Mouse (Mus musculus) adrenal gland (tissue): Measurements from ENCODE around the gene Efcab5.

Experiments used
- intact Hi-C: fragments of 180-260 bp; cut with DNase I; formaldehyde crosslinking; loops from one replicate; pipeline ENCODE4 v1.15.1; 2025
- long read RNA-seq, 2 experiments: library from polyadenylated mRNA; unstranded; transcript quantifications; one replicate each; pipeline ENCODE4 v2.0.0; 2020; ENCODE audit warnings: borderline replicate concordance in 1 of 2; ENCODE audit not compliant: insufficient replicate concordance in 1 of 2

Efcab5 gene
- long read RNA-seq, experiment 1, result 0 reads
- long read RNA-seq, experiment 2, result 0 reads

DNA sequence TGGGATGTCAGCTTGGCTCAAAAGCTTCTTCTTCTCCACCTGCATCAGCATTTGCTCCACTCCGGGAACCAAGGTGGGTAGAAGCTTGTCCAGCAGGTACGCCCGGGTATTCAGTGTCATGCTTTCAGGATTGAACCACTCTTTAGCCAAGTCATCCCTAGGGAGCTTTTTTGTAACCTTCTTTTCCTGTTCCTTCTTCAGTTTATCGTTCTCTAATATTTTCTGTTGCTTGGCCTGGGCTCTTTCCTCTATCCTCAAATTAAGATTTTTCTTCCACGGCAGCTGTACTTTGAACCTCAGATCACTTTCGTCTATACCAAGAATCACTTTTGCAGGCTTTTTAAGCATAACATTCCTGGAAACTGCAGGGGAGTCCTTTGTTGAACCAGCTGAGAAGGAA is at the start of gene Efcab5:
TSS of gene Efcab5 (minus strand) at position 101 of the 400 bp plus-strand sequence.
- intact Hi-C loops, result no loop called here

DNA sequence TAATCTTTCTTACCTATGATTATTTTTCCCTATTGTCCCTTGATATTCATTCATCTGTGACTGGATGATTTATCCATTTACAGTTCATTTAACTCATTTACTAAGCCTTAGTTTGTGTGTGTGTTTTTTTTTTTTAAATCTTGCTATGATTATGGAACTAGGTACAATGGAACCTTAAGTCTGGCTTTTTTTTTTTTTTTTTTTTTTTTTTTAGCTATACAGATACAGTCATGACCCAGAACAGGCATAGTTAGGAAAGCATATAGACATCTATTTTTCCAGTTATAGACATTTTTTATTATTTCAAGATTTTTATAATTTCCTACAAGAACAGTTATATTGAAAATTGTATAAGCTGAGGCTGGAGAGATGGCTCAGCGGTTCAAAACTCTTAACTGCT is 46.5 kb upstream of the Efcab5 start:
- intact Hi-C loops, result no loop called here

GRCm38 (mm10) chr11:77231514-77231913 is 42.7 kb upstream of the Efcab5 start:
- intact Hi-C loops, result no loop called here

- intact Hi-C loops, result no loop called here
Measured at GRCm38 (mm10) chr11:77230765-77231164, 42.0 kb upstream of the Efcab5 start.

GRCm38 (mm10) chr11:77216761-77217130 is 28.0 kb upstream of the Efcab5 start:
- intact Hi-C loops, result loop anchor here (5.0 to 10.0 kb wide), 2 partner anchors 112 to 231 kb away; no protein-coding TSS in a partner anchor

DNA sequence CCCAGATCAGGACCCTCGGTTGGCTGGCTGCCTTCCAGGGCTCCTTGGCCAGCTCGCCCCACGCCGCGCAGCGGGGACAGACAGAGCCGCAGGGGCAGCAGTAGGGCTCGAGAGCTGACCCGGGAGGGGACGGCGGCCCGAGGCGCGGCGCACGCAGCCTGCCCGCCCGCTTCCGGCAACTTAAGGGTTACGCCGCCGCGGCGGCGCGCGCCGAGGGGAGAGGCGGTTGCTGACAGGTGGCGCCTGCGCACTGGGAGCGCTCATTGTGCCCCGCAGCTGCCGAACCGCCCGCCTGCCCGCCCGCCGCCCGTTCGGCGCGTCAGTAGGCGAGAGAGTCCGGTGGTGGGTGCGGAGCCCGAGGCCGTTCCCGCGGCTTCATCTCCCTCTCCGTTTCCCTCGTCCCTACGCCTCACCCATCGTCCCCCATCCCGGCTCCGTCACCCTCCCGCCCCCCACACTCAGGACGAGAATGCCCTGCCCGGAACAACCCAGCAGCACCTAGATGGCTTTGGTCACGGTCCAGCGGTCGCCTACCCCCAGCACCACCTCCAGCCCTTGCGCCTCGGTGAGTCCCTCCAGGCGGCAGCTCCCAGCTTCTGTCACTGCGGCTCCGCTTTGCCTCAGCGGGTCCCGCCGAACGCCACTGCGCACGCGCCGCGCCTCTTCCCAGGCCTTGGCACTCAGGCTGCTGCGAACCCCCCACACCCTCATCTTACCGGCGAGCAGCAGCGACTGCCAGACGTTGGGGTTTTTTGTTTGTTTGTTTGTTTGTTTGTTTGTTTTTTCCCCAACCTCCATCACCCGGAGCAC is 27.4 kb upstream of the Efcab5 start, which contains the start of gene Ssh2:
TSS of gene Ssh2 (plus strand) at position 337 of the 810 bp plus-strand sequence.
- intact Hi-C loops, result loop anchor here (2.0 to 10.0 kb wide), 3 partner anchors 91 to 231 kb away; no protein-coding TSS in a partner anchor

GRCm38 (mm10) chr11:77215483-77215882 is 26.7 kb upstream of the Efcab5 start:
- intact Hi-C loops, result loop anchor here (2.0 to 10.0 kb wide), 3 partner anchors 91 to 232 kb away; no protein-coding TSS in a partner anchor

DNA sequence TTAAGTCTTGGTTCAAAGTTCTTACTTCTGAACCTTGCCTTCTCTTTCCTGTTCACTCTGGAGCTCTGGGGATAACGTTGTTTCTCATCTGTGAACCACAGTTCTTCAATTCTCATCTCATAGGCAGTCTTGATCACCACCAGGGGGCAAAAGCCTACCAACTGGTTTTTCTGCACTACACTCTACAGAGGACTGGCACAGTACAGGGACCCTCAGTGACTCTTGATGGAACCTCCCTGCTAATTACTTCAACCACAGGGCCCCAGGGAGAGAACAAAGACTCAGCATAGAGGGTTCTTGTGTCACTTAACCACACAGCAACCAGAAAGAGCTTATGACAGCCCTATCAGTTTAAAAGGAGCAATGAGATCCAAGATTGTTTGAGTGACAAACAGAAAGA is 26.0 kb upstream of the Efcab5 start:
- intact Hi-C loops, result loop anchor here (2.0 to 10.0 kb wide), 3 partner anchors 92 to 233 kb away; no protein-coding TSS in a partner anchor

GRCm38 (mm10) chr11:77214142-77214692 is 25.4 kb upstream of the Efcab5 start:
- intact Hi-C loops, result loop anchor here (2.0 to 10.0 kb wide), 2 partner anchors 93 to 109 kb away; no protein-coding TSS in a partner anchor

GRCm38 (mm10) chr11:77200703-77201102 is 11.9 kb upstream of the Efcab5 start:
- intact Hi-C loops, result loop anchor here (10.0 kb wide), 1 partner anchor 76 kb away; no protein-coding TSS in a partner anchor

DNA sequence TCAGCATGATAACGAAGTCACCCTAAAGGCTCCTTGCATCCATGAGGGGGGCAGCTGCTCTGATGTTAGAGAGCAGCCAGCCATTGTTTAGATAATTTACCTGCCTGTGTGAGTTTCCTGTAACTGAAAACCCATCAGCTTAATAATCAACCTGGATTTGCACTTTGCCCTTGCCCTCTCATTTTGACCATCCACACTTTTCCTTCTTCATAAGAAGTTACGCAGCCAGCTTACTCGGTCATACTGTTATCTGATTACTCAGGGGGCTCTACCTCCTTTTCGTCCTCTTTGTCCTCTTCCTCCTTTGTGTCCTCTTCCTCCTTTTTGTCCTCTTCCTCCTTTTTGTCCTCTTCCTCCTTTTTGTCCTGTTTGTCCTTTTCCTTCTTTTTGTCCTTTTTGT is 10.9 kb upstream of the Efcab5 start:
- intact Hi-C loops, result loop anchor here (10.0 kb wide), 1 partner anchor 75 kb away; no protein-coding TSS in a partner anchor

DNA sequence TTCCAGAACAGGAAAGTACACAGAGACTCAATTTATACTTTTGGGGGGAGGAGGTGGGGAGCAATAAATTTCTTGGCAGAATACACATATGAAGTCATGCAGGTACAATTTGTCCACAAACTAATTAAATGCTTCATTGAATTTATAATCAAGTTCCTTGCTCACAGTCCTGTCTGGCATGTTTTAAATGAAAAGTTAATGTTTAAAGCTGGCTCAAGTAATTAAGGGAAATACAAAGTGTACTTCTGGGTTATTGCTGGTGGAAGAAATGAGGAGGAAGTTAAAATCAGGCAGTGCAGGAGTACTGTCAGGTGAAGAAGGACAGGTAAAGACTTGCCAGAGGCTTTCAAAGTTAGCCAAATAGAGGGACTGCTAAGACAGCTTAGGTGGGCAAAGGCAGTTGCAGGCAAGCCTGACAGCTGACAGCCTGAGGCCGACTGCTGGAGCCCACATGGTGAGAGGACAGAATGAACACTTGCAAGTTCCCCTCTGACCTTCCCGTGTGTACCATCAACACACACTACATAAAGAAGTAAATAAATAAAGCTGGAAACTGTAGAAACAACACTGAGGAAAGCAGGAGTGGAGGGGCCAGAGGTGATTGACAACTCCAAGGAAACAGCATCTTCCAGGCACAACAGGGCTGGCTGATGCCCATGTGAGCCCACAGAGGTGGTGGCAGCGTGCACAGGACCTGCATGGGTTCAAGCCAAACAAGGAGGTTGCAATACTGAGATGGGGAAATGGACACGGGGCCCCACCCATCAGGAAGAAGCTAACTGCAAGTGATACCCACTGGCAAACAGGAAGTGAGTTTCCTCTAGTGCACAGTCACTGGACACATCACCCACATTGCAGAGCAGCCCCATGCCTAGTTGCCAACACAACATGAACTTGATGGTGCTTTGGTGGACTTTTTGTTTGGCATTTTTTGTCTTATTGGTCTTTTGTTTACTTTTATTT is 7.7 kb upstream of the Efcab5 start:
- intact Hi-C loops, result no loop called here

DNA sequence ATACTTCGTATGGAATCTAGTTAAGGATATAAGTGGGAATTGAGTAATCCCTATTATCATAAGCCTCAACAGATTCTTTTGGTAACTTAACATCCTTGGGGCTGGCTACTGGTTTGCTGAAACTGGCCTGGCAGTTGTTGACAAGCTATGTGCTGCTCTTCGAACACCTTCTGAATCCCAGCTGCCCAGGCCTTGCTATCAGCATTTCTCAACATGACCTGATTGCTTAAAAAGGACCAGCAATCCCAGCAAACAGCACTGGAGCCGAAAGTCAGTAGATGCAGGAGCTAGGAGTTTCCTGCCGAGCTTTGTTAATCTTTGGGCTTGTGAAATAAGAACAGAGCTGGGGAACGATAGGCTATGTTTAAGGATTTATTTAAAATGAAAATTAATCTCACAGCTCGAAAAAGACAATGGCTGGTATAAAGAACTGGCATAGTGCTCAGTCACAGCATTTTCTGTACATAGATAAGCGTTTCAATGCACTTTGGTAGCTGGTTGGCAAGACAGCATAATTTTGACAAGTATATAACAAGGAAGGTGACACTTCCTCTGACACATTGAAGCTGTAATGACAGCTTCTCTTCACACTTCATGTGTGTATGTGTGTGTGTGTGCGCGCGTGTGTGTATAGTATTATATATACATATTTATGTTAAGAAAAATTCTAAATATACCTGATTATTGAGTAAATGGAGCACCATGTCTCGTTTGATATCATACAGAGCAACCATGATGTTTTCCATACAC is 6.8 kb upstream of the Efcab5 start:
- intact Hi-C loops, result no loop called here

GRCm38 (mm10) chr11:77194762-77195161 is 6.0 kb upstream of the Efcab5 start:
- intact Hi-C loops, result no loop called here

- intact Hi-C loops, result no loop called here
Measured at GRCm38 (mm10) chr11:77193941-77194553, 5.3 kb upstream of the Efcab5 start.

DNA sequence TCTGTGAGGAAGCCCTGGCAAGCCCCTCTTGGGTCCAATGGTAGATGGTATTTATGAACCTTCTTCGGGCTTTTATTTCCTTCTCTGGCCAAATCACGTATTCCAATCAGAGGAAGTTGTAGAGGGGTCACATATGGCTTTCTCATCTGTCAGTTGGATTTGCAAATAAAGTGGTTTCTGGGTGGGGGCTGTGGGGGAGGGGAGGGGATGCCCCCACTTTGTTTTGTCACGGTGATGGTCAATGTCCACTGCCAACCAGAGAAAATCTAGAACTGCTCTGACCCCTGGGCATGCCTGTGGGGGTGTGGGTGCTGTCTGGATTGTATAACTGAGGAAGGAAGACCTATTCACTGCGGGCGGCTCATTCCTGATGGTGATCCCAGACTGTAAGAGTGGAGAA is 4.6 kb upstream of the Efcab5 start:
- intact Hi-C loops, result no loop called here

DNA sequence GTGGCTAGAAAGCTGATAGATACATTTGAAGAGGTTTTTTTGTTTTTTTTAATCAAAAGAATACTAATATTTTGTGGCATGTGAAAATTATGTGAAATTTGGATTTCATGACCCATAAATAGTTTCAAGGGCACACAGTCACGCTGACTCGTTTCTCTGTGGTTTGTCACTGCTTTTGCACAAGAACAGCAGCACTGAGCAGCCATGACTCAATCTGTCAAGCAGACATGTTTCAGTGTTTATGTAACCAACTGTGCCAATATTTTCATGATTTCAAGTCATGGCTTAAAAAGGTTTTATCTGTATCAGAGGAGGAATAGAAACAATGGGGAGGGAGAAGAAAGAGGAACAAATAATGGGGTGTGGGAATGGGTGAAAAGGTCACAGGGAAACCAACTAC is 3.8 kb downstream of the Efcab5 start:
- intact Hi-C loops, result no loop called here

- intact Hi-C loops, result no loop called here
Measured at GRCm38 (mm10) chr11:77182616-77183015, 6.2 kb downstream of the Efcab5 start.

- intact Hi-C loops, result no loop called here
Measured at GRCm38 (mm10) chr11:77182041-77182440, 6.7 kb downstream of the Efcab5 start.

GRCm38 (mm10) chr11:77181528-77181927 is 7.2 kb downstream of the Efcab5 start:
- intact Hi-C loops, result no loop called here
